Mouse (Mus musculus): Measurements from ENCODE around the gene Olfr642. TPM values are rescaled to one million over a fixed set of nuclear protein-coding genes. Genes with fewer than 3 reads are reported as not detected.

Gene Olfr642
- total and polyA plus RNA-seq, 2 experiments from 2014 or later: not detected

- Histone ChIP-seq H3K9me3 (replicated peaks; ENCODE audit: control insufficient read depth, low read length) (no peaks in the 10 kb centered on the region), H3K27ac (ENCODE audit: low read depth) (no peak within 1 kb of the TSS), H3K27me3 (ENCODE audit: control insufficient read depth, insufficient read depth, low read length) (no peaks in the 10 kb centered on the region), H3K9ac (replicated peaks; ENCODE audit: low read depth, low read length) (no peak within 1 kb of the TSS), H3K36me3 (replicated peaks; ENCODE audit: control insufficient read depth, insufficient read depth, low read length) (no peaks in the 10 kb centered on the region), H3K4me2 (ENCODE audit: low read depth, low read length) (no peak within 1 kb of the TSS), H3K4me3 (ENCODE audit: low read depth, low read length) (no peak within 1 kb of the TSS), H3K4me1 (ENCODE audit: control insufficient read depth, insufficient read depth) (no peaks in the 10 kb centered on the region)
- ATAC-seq (ENCODE audit: insufficient read depth, low read depth): no peak
- no peak for DNase-seq (ENCODE audit: low spot score)
- WGBS: 39% methylated on average over 1 of the region's 1 CpGs
- TF ChIP-seq EP300 (IDR thresholded peaks at IDR 0.05; ENCODE audit: low read depth): no peak
- TF ChIP-seq CTCF (IDR thresholded peaks at IDR 0.05; ENCODE audit: low read depth): no peak
Measured at GRCm38 (mm10) chr7:104035145-104035544, 17.3 kb downstream of the Olfr642 start, which contains the start of gene Olfr641. Gene Olfr641, plus strand, starts transcription at chr7:104035445.

GRCm38 (mm10) chr7:104026978-104027377 lies 25.5 kb downstream of the Olfr642 start:
- TF ChIP-seq EP300 (IDR thresholded peaks at IDR 0.05; ENCODE audit: low read depth) (no peak), CTCF (IDR thresholded peaks at IDR 0.05; ENCODE audit: low read depth) (no peak)
- Histone ChIP-seq H3K4me1 (ENCODE audit: control insufficient read depth, insufficient read depth) (no peaks in the 10 kb centered on the region), H3K27ac (ENCODE audit: low read depth) (no peak overlapping the region), H3K4me2 (ENCODE audit: low read depth, low read length) (no peak overlapping the region), H3K9me3 (replicated peaks; ENCODE audit: control insufficient read depth, low read length) (no peaks in the 10 kb centered on the region), H3K9ac (replicated peaks; ENCODE audit: low read depth, low read length) (no peak overlapping the region), H3K27me3 (ENCODE audit: control insufficient read depth, insufficient read depth, low read length) (no peaks in the 10 kb centered on the region), H3K4me3 (ENCODE audit: low read depth, low read length) (no peak overlapping the region), H3K36me3 (replicated peaks; ENCODE audit: control insufficient read depth, insufficient read depth, low read length) (no peaks in the 10 kb centered on the region)
- ATAC-seq (ENCODE audit: insufficient read depth, low read depth): no peak
- DNase-seq (ENCODE audit: low spot score): no peak
- WGBS: 51% methylated on average over 3 of the region's 3 CpGs

- Histone ChIP-seq H3K27ac (ENCODE audit: low read depth) (no peak within 1 kb of the TSS), H3K4me2 (ENCODE audit: low read depth, low read length) (no peak within 1 kb of the TSS), H3K27me3 (ENCODE audit: control insufficient read depth, insufficient read depth, low read length) (no peaks in the 10 kb centered on the region), H3K9ac (replicated peaks; ENCODE audit: low read depth, low read length) (no peak within 1 kb of the TSS), H3K36me3 (replicated peaks; ENCODE audit: control insufficient read depth, insufficient read depth, low read length) (no peaks in the 10 kb centered on the region), H3K9me3 (replicated peaks; ENCODE audit: control insufficient read depth, low read length) (no peaks in the 10 kb centered on the region), H3K4me1 (ENCODE audit: control insufficient read depth, insufficient read depth) (no peaks in the 10 kb centered on the region), H3K4me3 (ENCODE audit: low read depth, low read length) (no peak within 1 kb of the TSS)
- WGBS: 68% methylated on average over 6 of the region's 6 CpGs
- no peak for TF ChIP-seq EP300 (IDR thresholded peaks at IDR 0.05; ENCODE audit: low read depth)
- no peak for TF ChIP-seq CTCF (IDR thresholded peaks at IDR 0.05; ENCODE audit: low read depth)
- DNase-seq (ENCODE audit: low spot score): no peak
- ATAC-seq (ENCODE audit: insufficient read depth, low read depth): no peak
Measured at GRCm38 (mm10) chr7:104025473-104025872, 27.0 kb downstream of the Olfr642 start, which contains the start of gene Olfr640. Gene Olfr640, minus strand, starts transcription at chr7:104025573.

GRCm38 (mm10) chr7:104021651-104022050 lies 30.8 kb downstream of the Olfr642 start:
- TF ChIP-seq CTCF (IDR thresholded peaks at IDR 0.05; ENCODE audit: low read depth): no peak
- H3K4me2 ChIP-seq (ENCODE audit: low read depth, low read length): no peak overlapping the region
- H3K27ac ChIP-seq (ENCODE audit: low read depth): no peak overlapping the region
- DNase-seq (ENCODE audit: low spot score) (no peak), ATAC-seq (ENCODE audit: insufficient read depth, low read depth) (no peak)
- no peaks in the 10 kb centered on the region for H3K9me3 ChIP-seq (replicated peaks; ENCODE audit: control insufficient read depth, low read length)
- no peak overlapping the region for H3K4me3 ChIP-seq (ENCODE audit: low read depth, low read length)
- no peaks in the 10 kb centered on the region for H3K4me1 ChIP-seq (ENCODE audit: control insufficient read depth, insufficient read depth)
- no peak overlapping the region for H3K9ac ChIP-seq (replicated peaks; ENCODE audit: low read depth, low read length)
- H3K36me3 ChIP-seq (replicated peaks; ENCODE audit: control insufficient read depth, insufficient read depth, low read length): no peaks in the 10 kb centered on the region
- no peaks in the 10 kb centered on the region for H3K27me3 ChIP-seq (ENCODE audit: control insufficient read depth, insufficient read depth, low read length)
- 82% methylated on average over 6 of the region's 6 CpGs for WGBS

- WGBS: 69% methylated on average over 1 of the region's 1 CpGs
- Histone ChIP-seq H3K27ac (ENCODE audit: low read depth) (no peak overlapping the region), H3K4me1 (ENCODE audit: control insufficient read depth, insufficient read depth) (no peaks in the 10 kb centered on the region), H3K4me3 (ENCODE audit: low read depth, low read length) (no peak overlapping the region), H3K36me3 (replicated peaks; ENCODE audit: control insufficient read depth, insufficient read depth, low read length) (no peaks in the 10 kb centered on the region), H3K9ac (replicated peaks; ENCODE audit: low read depth, low read length) (no peak overlapping the region), H3K4me2 (ENCODE audit: low read depth, low read length) (no peak overlapping the region), H3K27me3 (ENCODE audit: control insufficient read depth, insufficient read depth, low read length) (no peaks in the 10 kb centered on the region), H3K9me3 (replicated peaks; ENCODE audit: control insufficient read depth, low read length) (no peaks in the 10 kb centered on the region)
- DNase-seq (ENCODE audit: low spot score) (no peak), ATAC-seq (ENCODE audit: insufficient read depth, low read depth) (no peak)
- TF ChIP-seq EP300 (IDR thresholded peaks at IDR 0.05; ENCODE audit: low read depth) (no peak), CTCF (IDR thresholded peaks at IDR 0.05; ENCODE audit: low read depth) (no peak)
Measured at GRCm38 (mm10) chr7:104018953-104019352, 33.5 kb downstream of the Olfr642 start.

- ATAC-seq (ENCODE audit: insufficient read depth, low read depth) (no peak), DNase-seq (ENCODE audit: low spot score) (no peak)
- H3K4me1 ChIP-seq (ENCODE audit: control insufficient read depth, insufficient read depth): no peaks in the 10 kb centered on the region
- no peak within 1 kb of the TSS for H3K9ac ChIP-seq (replicated peaks; ENCODE audit: low read depth, low read length)
- no peak within 1 kb of the TSS for H3K27ac ChIP-seq (ENCODE audit: low read depth)
- no peak within 1 kb of the TSS for H3K4me3 ChIP-seq (ENCODE audit: low read depth, low read length)
- H3K36me3 ChIP-seq (replicated peaks; ENCODE audit: control insufficient read depth, insufficient read depth, low read length): no peaks in the 10 kb centered on the region
- no peak within 1 kb of the TSS for H3K4me2 ChIP-seq (ENCODE audit: low read depth, low read length)
- TF ChIP-seq EP300 (IDR thresholded peaks at IDR 0.05; ENCODE audit: low read depth) (no peak), CTCF (IDR thresholded peaks at IDR 0.05; ENCODE audit: low read depth) (no peak)
- no peaks in the 10 kb centered on the region for H3K27me3 ChIP-seq (ENCODE audit: control insufficient read depth, insufficient read depth, low read length)
- no peaks in the 10 kb centered on the region for H3K9me3 ChIP-seq (replicated peaks; ENCODE audit: control insufficient read depth, low read length)
Measured at GRCm38 (mm10) chr7:104017203-104017602, 35.3 kb downstream of the Olfr642 start, which contains the start of gene Olfr639. Gene Olfr639, minus strand, starts transcription at chr7:104017303.

Measured in heart, postnatal 0 days (tissue).